Comparison of ENCODE assay signal across 8 mouse cellular contexts in genomic region chr12:59067095-59067494, GRCm38 (mm10). TPM values are rescaled to one million over a fixed set of nuclear protein-coding genes. Genes with fewer than 3 reads are reported as not detected.
DNase-seq lines count a peak whose midpoint lies in the region; ATAC-seq and TF ChIP-seq lines count a peak whose summit lies in the region.

No protein-coding gene starts in this region.

- H3K27ac ChIP-seq in heart, embryonic 11.5 days (ENCODE audit: low read depth, low read length): peak overlapping the region; percentile 92
- H3K27ac ChIP-seq in forebrain, embryonic 15.5 days (replicated peaks): peak overlapping the region; percentile 95
- H3K27ac ChIP-seq in liver, embryonic 11.5 days (ENCODE audit: low read depth, low read length): peak overlapping the region; percentile 88
- H3K27ac ChIP-seq in neural tube, embryonic 13.5 days (replicated peaks): peak overlapping the region; percentile 93

- no peak for DNase-seq in heart, postnatal 36 days
- DNase-seq in Patski (ENCODE audit: low read depth, low spot score): no peak
- no peak for DNase-seq in liver, embryonic 11.5 days (ENCODE audit: low spot score)
- no peak for DNase-seq in frontal cortex, adult 2 months (ENCODE audit: extremely low spot score in 1 of 2, low spot score in 1 of 2)

- WGBS in heart, embryonic 11.5 days (ENCODE audit: insufficient replicate concordance): under 1% methylated on average over 41 of the region's 41 CpGs
- under 1% methylated on average over 41 of the region's 41 CpGs for WGBS in forebrain, embryonic 15.5 days
- WGBS in liver, embryonic 11.5 days: under 1% methylated on average over 41 of the region's 41 CpGs
- WGBS in neural tube, embryonic 13.5 days: under 1% methylated on average over 41 of the region's 41 CpGs

- no peaks in the 10 kb centered on the region for H3K27me3 ChIP-seq in heart, embryonic 11.5 days (ENCODE audit: control insufficient read depth, insufficient read depth, low read length)
- no peaks in the 10 kb centered on the region for H3K27me3 ChIP-seq in Patski
- no peaks in the 10 kb centered on the region for H3K27me3 ChIP-seq in forebrain, embryonic 15.5 days
- H3K27me3 ChIP-seq in liver, embryonic 11.5 days (replicated peaks; ENCODE audit: control insufficient read depth, insufficient read depth, low read length): no peaks in the 10 kb centered on the region
- H3K27me3 ChIP-seq in neural tube, embryonic 13.5 days: peaks cover 3% of the 10 kb centered on the region; the same call in 1 of the 2 replicates

- H3K4me2 ChIP-seq in heart, embryonic 11.5 days: peak overlapping the region; percentile 91
- H3K4me2 ChIP-seq in forebrain, embryonic 15.5 days (replicated peaks): peak overlapping the region; percentile 73
- peak overlapping the region; percentile 90 for H3K4me2 ChIP-seq in liver, embryonic 11.5 days
- peak overlapping the region; percentile 88 for H3K4me2 ChIP-seq in neural tube, embryonic 13.5 days

- in situ Hi-C loops in Patski (cut with MboI; ENCODE audit: low pct_unique_long_range_greater_than_20kb): no loop called here

- H3K9ac ChIP-seq in heart, embryonic 11.5 days (ENCODE audit: low read depth, low read length): peak overlapping the region; percentile 99
- H3K9ac ChIP-seq in forebrain, embryonic 15.5 days (replicated peaks): peak overlapping the region; percentile 99
- H3K9ac ChIP-seq in liver, embryonic 11.5 days (ENCODE audit: low read depth, low read length): peak overlapping the region; percentile 99
- H3K9ac ChIP-seq in neural tube, embryonic 13.5 days: peak overlapping the region; percentile 99

- CTCF ChIA-PET in Patski (lab: Charles Lee): interaction anchor here (1.0 to 1.2 kb wide), 2 partner anchors 29 to 63 kb away, joined by 3 read pairs; no protein-coding TSS in a partner anchor

- H3K4me3 ChIP-seq in heart, embryonic 11.5 days (ENCODE audit: low read depth, low read length): peak overlapping the region; percentile 100
- H3K4me3 ChIP-seq in forebrain, embryonic 15.5 days: peak overlapping the region; percentile 98
- peak overlapping the region; percentile 100 for H3K4me3 ChIP-seq in liver, embryonic 11.5 days (ENCODE audit: low read depth, low read length)
- H3K4me3 ChIP-seq in neural tube, embryonic 13.5 days: peak overlapping the region; percentile 99

- peak; percentile 53 for ATAC-seq in heart, embryonic 11.5 days (replicated peaks; ENCODE audit: insufficient number of reproducible peaks, low FRiP score, low TSS enrichment)
- ATAC-seq in Patski: peak; percentile 27
- ATAC-seq in forebrain, embryonic 15.5 days (replicated peaks): no peak; the same call in 1 of the 2 replicates
- ATAC-seq in liver, embryonic 11.5 days (replicated peaks; ENCODE audit: low FRiP score): peak; percentile 53
- peak; percentile 52 for ATAC-seq in neural tube, embryonic 13.5 days (ENCODE audit: low read depth)
- no peak for ATAC-seq in monocyte, adult 5-6 weeks (replicated peaks; ENCODE audit: insufficient number of reproducible peaks, low FRiP score, low TSS enrichment, poor library complexity, severe bottlenecking)

- H3K36me3 ChIP-seq in heart, embryonic 11.5 days (ENCODE audit: control insufficient read depth, insufficient read depth, low read length): peaks cover 30% of the 10 kb centered on the region
- H3K36me3 ChIP-seq in forebrain, embryonic 15.5 days: peaks cover 38% of the 10 kb centered on the region
- H3K36me3 ChIP-seq in liver, embryonic 11.5 days (ENCODE audit: control insufficient read depth, insufficient read depth, low read length): peaks cover 30% of the 10 kb centered on the region
- peaks cover 39% of the 10 kb centered on the region for H3K36me3 ChIP-seq in neural tube, embryonic 13.5 days

- TF ChIP-seq CTCF in Patski (IDR thresholded peaks at IDR 0.05): no peak

- POLR2A ChIA-PET in Patski (lab: Charles Lee): interaction anchor here (1.7 kb wide), 1 partner anchor 29 kb away, joined by 6 read pairs; the partner anchor contains the start of gene Mia2

- no peaks in the 10 kb centered on the region for H3K4me1 ChIP-seq in heart, embryonic 11.5 days (ENCODE audit: control insufficient read depth, insufficient read depth, low read length)
- peaks cover 13% of the 10 kb centered on the region for H3K4me1 ChIP-seq in forebrain, embryonic 15.5 days
- H3K4me1 ChIP-seq in liver, embryonic 11.5 days (replicated peaks; ENCODE audit: control insufficient read depth, insufficient read depth, low read length): peaks cover 3% of the 10 kb centered on the region; the same call in 1 of the 2 replicates
- H3K4me1 ChIP-seq in neural tube, embryonic 13.5 days (replicated peaks): peaks cover 16% of the 10 kb centered on the region

- H3K9me3 ChIP-seq in heart, embryonic 11.5 days (replicated peaks; ENCODE audit: control insufficient read depth, low read length): no peaks in the 10 kb centered on the region
- no peaks in the 10 kb centered on the region for H3K9me3 ChIP-seq in forebrain, embryonic 15.5 days
- H3K9me3 ChIP-seq in liver, embryonic 11.5 days (ENCODE audit: control insufficient read depth, low read length): no peaks in the 10 kb centered on the region
- H3K9me3 ChIP-seq in neural tube, embryonic 13.5 days: no peaks in the 10 kb centered on the region

- intact Hi-C loops in heart, postnatal 36 days (cut with DNase I): loop anchor here (2.0 to 5.0 kb wide), 3 partner anchors 54 to 150 kb away; partner anchors contain the start of genes Fbxo33, Gemin2 and Sec23a

RNA-seq across cellular contexts. Expression of gene Pnn, which starts 0.4 kb away (rescaled TPM):
- polyA plus RNA-seq in heart, embryonic 11.5 days (2014; fragmentation: Nextera tagmentation; extraction: Ambion mirVana): 68.5 and 74.1 TPM in 2 replicates
- total RNA-seq in heart, postnatal 36 days (2021): 10 to 100 TPM; 23.8 to 26.3 TPM
- polyA plus RNA-seq in Patski (2021): 55.8 TPM
- 82.1 and 85.9 TPM in 2 replicates for polyA plus RNA-seq in forebrain, embryonic 15.5 days (2015; fragmentation: Nextera tagmentation; extraction: Ambion mirVana)
- polyA plus RNA-seq in liver, embryonic 11.5 days (2014; fragmentation: Nextera tagmentation; extraction: Ambion mirVana): 90.7 and 92.2 TPM in 2 replicates
- polyA plus RNA-seq in neural tube, embryonic 13.5 days (2015; fragmentation: Nextera tagmentation; extraction: Ambion mirVana): 83.2 and 95.0 TPM in 2 replicates
- total RNA-seq in monocyte, adult 5-6 weeks (2017): 109 to 145 TPM (median 133 TPM) in 3 replicates
- 105 and 114 TPM in 2 replicates for polyA plus RNA-seq in frontal cortex, adult 2 months (2012; rRNA removed)

RNA-seq across cellular contexts. Expression of gene Trappc6b, which starts 5.8 kb away (rescaled TPM):
- polyA plus RNA-seq in heart, embryonic 11.5 days (2014; fragmentation: Nextera tagmentation; extraction: Ambion mirVana): 62.5 and 64.2 TPM in 2 replicates
- 10 to 100 TPM; 72.2 to 74.3 TPM for total RNA-seq in heart, postnatal 36 days (2021)
- 86.3 TPM for polyA plus RNA-seq in Patski (2021)
- polyA plus RNA-seq in forebrain, embryonic 15.5 days (2015; fragmentation: Nextera tagmentation; extraction: Ambion mirVana): 150 and 159 TPM in 2 replicates
- polyA plus RNA-seq in liver, embryonic 11.5 days (2014; fragmentation: Nextera tagmentation; extraction: Ambion mirVana): 58.9 and 60.8 TPM in 2 replicates
- 161 and 166 TPM in 2 replicates for polyA plus RNA-seq in neural tube, embryonic 13.5 days (2015; fragmentation: Nextera tagmentation; extraction: Ambion mirVana)
- 110 to 131 TPM (median 119 TPM) in 3 replicates for total RNA-seq in monocyte, adult 5-6 weeks (2017)
- polyA plus RNA-seq in frontal cortex, adult 2 months (2012; rRNA removed): 180 and 211 TPM in 2 replicates

RNA-seq across cellular contexts. Expression of gene Mia2, which starts 28.5 kb away (rescaled TPM):
- 41.3 and 43.1 TPM in 2 replicates for polyA plus RNA-seq in heart, embryonic 11.5 days (2014; fragmentation: Nextera tagmentation; extraction: Ambion mirVana)
- total RNA-seq in heart, postnatal 36 days (2021): 100 to 1,000 TPM; 104 to 112 TPM
- polyA plus RNA-seq in Patski (2021): 103 TPM
- polyA plus RNA-seq in forebrain, embryonic 15.5 days (2015; fragmentation: Nextera tagmentation; extraction: Ambion mirVana): 32.3 and 37.2 TPM in 2 replicates
- polyA plus RNA-seq in liver, embryonic 11.5 days (2014; fragmentation: Nextera tagmentation; extraction: Ambion mirVana): 79.7 and 85.8 TPM in 2 replicates
- 46.2 and 46.3 TPM in 2 replicates for polyA plus RNA-seq in neural tube, embryonic 13.5 days (2015; fragmentation: Nextera tagmentation; extraction: Ambion mirVana)
- total RNA-seq in monocyte, adult 5-6 weeks (2017): 299 to 323 TPM (median 303 TPM) in 3 replicates
- polyA plus RNA-seq in frontal cortex, adult 2 months (2012; rRNA removed): 55.1 and 61.7 TPM in 2 replicates

RNA-seq across cellular contexts. Expression of gene Gemin2, which starts 53.9 kb away (rescaled TPM):
- polyA plus RNA-seq in heart, embryonic 11.5 days (2014; fragmentation: Nextera tagmentation; extraction: Ambion mirVana): 23.2 and 25.4 TPM in 2 replicates
- total RNA-seq in heart, postnatal 36 days (2021): 1 to 10 TPM; 6.2 to 6.5 TPM
- polyA plus RNA-seq in Patski (2021): 13.9 TPM
- polyA plus RNA-seq in forebrain, embryonic 15.5 days (2015; fragmentation: Nextera tagmentation; extraction: Ambion mirVana): 15.7 TPM in 2 replicates
- polyA plus RNA-seq in liver, embryonic 11.5 days (2014; fragmentation: Nextera tagmentation; extraction: Ambion mirVana): 33.9 and 36.5 TPM in 2 replicates
- 15.6 and 19.6 TPM in 2 replicates for polyA plus RNA-seq in neural tube, embryonic 13.5 days (2015; fragmentation: Nextera tagmentation; extraction: Ambion mirVana)
- 5.1 to 8.0 TPM (median 7.8 TPM) in 3 replicates for total RNA-seq in monocyte, adult 5-6 weeks (2017)
- polyA plus RNA-seq in frontal cortex, adult 2 months (2012; rRNA removed): 8.1 and 8.3 TPM in 2 replicates

RNA-seq across cellular contexts. Expression of gene Sec23a, which starts 55.3 kb away (rescaled TPM):
- polyA plus RNA-seq in heart, embryonic 11.5 days (2014; fragmentation: Nextera tagmentation; extraction: Ambion mirVana): 77.8 and 103 TPM in 2 replicates
- 10 to 100 TPM; 42.5 to 43.8 TPM for total RNA-seq in heart, postnatal 36 days (2021)
- 47.3 TPM for polyA plus RNA-seq in Patski (2021)
- polyA plus RNA-seq in forebrain, embryonic 15.5 days (2015; fragmentation: Nextera tagmentation; extraction: Ambion mirVana): 99.4 and 102 TPM in 2 replicates
- 42.5 and 51.6 TPM in 2 replicates for polyA plus RNA-seq in liver, embryonic 11.5 days (2014; fragmentation: Nextera tagmentation; extraction: Ambion mirVana)
- polyA plus RNA-seq in neural tube, embryonic 13.5 days (2015; fragmentation: Nextera tagmentation; extraction: Ambion mirVana): 101 and 110 TPM in 2 replicates
- 20.5 to 28.1 TPM (median 24.5 TPM) in 3 replicates for total RNA-seq in monocyte, adult 5-6 weeks (2017)
- polyA plus RNA-seq in frontal cortex, adult 2 months (2012; rRNA removed): 46.1 and 53.5 TPM in 2 replicates

Comparison
In these comparisons a context has a peak if more than half of its experiments do, and no peak if none do; other contexts are left out.
1. ATAC-seq: peak in heart, embryonic 11.5 days (single experiment), Patski (single experiment), liver, embryonic 11.5 days (single experiment) and neural tube, embryonic 13.5 days (single experiment); none in forebrain, embryonic 15.5 days (single experiment) and monocyte, adult 5-6 weeks (single experiment).
2. Peak in every context shown above with its lines, with median percentiles within 50 percentile points of each other: H3K27ac ChIP-seq, H3K4me2 ChIP-seq, H3K4me3 ChIP-seq and H3K9ac ChIP-seq.